Comparison of ENCODE assay signal across 23 mouse cellular contexts in genomic region chr3:52845166-52845565, GRCm38 (mm10).
A peak's percentile ranks its signal among the peaks of the same experiment; 100 is the strongest.
DNase-seq lines count a peak whose midpoint lies in the region; ATAC-seq lines count a peak whose summit lies in the region.
"Had no signal": no experiment of that assay in that cellular context is flagged by ENCODE, and none has a peak within 500 bp of the region (broad histone marks: within the 10 kb centered on the region; RNA-seq: fewer than 3 reads in every experiment).

No protein-coding gene starts in this region.

- no peak for ATAC-seq in CD4-positive, CD25-positive, alpha-beta regulatory T cell, adult 4 months
- no peak for ATAC-seq in heart, embryonic 12.5 days (ENCODE audit: insufficient number of reproducible peaks, low FRiP score)
- ATAC-seq: forebrain, embryonic 15.5 days had no signal

- no peaks in the 10 kb centered on the region for H3K27me3 ChIP-seq in heart, embryonic 12.5 days (replicated peaks)
- H3K27me3 ChIP-seq: forebrain, embryonic 15.5 days; hindbrain, embryonic 12.5 days; hindbrain, embryonic 15.5 days had no signal

- H3K27ac ChIP-seq in heart, embryonic 12.5 days (ENCODE audit: poor library complexity, severe bottlenecking), result no peak overlapping the region
- H3K27ac ChIP-seq: embryonic facial prominence, embryonic 10.5 days; embryonic facial prominence, embryonic 13.5 days; forebrain, embryonic 12.5 days; forebrain, embryonic 15.5 days; hindbrain, embryonic 12.5 days; hindbrain, embryonic 15.5 days had no signal

- no peaks in the 10 kb centered on the region for H3K36me3 ChIP-seq in heart, embryonic 12.5 days
- H3K36me3 ChIP-seq: embryonic facial prominence, embryonic 10.5 days; embryonic facial prominence, embryonic 13.5 days; forebrain, embryonic 12.5 days; forebrain, embryonic 15.5 days; hindbrain, embryonic 12.5 days; hindbrain, embryonic 15.5 days had no signal

- no peak overlapping the region for H3K9ac ChIP-seq in heart, embryonic 12.5 days
- H3K9ac ChIP-seq: embryonic facial prominence, embryonic 13.5 days; forebrain, embryonic 12.5 days; forebrain, embryonic 15.5 days; hindbrain, embryonic 12.5 days; hindbrain, embryonic 15.5 days had no signal

- H3K4me3 ChIP-seq in heart, embryonic 12.5 days, result no peak overlapping the region
- H3K4me3 ChIP-seq: embryonic facial prominence, embryonic 10.5 days; embryonic facial prominence, embryonic 13.5 days; erythroblast, embryonic 14.5 days; forebrain, embryonic 12.5 days; forebrain, embryonic 15.5 days; hindbrain, embryonic 12.5 days; hindbrain, embryonic 15.5 days had no signal

- peak; percentile 34 for DNase-seq in CD4-positive, CD25-positive, alpha-beta regulatory T cell, adult 2 months (ENCODE audit: low read depth, low spot score)
- peak; percentile 59 for DNase-seq in induced T-regulatory cell, adult 2 months (ENCODE audit: low read depth)
- peak; percentile 40 for DNase-seq in thymus, postnatal 0 days (ENCODE audit: low spot score)
- DNase-seq in thymus, postnatal 25 days, result peak; percentile 37
- DNase-seq in right cerebral cortex, postnatal 14 days, result no peak
- DNase-seq in urinary bladder, postnatal 36 days (ENCODE audit: low spot score in 2 of 2), result no peak
- DNase-seq: adrenal gland, postnatal 25 days; cerebellum, adult 11-12 months; cerebellum, adult 8-10 months; cerebellum, postnatal 10 days; cerebellum, postnatal 36 days; embryo, embryonic 11 days; gastrocnemius, postnatal 25 days; heart, adult 18-20 months had no signal

- peaks cover 1% of the 10 kb centered on the region for H3K4me1 ChIP-seq in heart, embryonic 12.5 days (replicated peaks)
- H3K4me1 ChIP-seq: forebrain, embryonic 12.5 days; forebrain, embryonic 15.5 days; hindbrain, embryonic 15.5 days had no signal

- H3K4me2 ChIP-seq in heart, embryonic 12.5 days, result no peak overlapping the region
- H3K4me2 ChIP-seq: embryonic facial prominence, embryonic 13.5 days; forebrain, embryonic 12.5 days; forebrain, embryonic 15.5 days; hindbrain, embryonic 12.5 days; hindbrain, embryonic 15.5 days had no signal

- H3K9me3 ChIP-seq in heart, embryonic 12.5 days (replicated peaks), result no peaks in the 10 kb centered on the region
- H3K9me3 ChIP-seq: embryonic facial prominence, embryonic 10.5 days; embryonic facial prominence, embryonic 13.5 days; forebrain, embryonic 12.5 days; forebrain, embryonic 15.5 days; hindbrain, embryonic 12.5 days; hindbrain, embryonic 15.5 days had no signal

Comparison
In these comparisons a context has a peak if more than half of its experiments do, and no peak if none do; other contexts are left out.
1. DNase-seq: peak in CD4-positive, CD25-positive, alpha-beta regulatory T cell, adult 2 months (single experiment), induced T-regulatory cell, adult 2 months (single experiment), thymus, postnatal 0 days (single experiment) and thymus, postnatal 25 days (single experiment); none in right cerebral cortex, postnatal 14 days (single experiment) and urinary bladder, postnatal 36 days (0 of 2).